Mouse (Mus musculus) WW6 (cell line): ENCODE data around the gene Gm10282.
A peak's percentile ranks its signal among the peaks of the same experiment; 100 is the strongest.

Source experiments
- DNase-seq: peaks from one replicate; pipeline ENCODE4 v3.0.0-alpha.2; 2013; ENCODE audit warnings: low read depth, low spot score

Gene Gm10282

GRCm38 (mm10) chr8:72298928-72299327 is 6.1 kb downstream of the Gm10282 start:
- DNase-seq = no peak

DNA sequence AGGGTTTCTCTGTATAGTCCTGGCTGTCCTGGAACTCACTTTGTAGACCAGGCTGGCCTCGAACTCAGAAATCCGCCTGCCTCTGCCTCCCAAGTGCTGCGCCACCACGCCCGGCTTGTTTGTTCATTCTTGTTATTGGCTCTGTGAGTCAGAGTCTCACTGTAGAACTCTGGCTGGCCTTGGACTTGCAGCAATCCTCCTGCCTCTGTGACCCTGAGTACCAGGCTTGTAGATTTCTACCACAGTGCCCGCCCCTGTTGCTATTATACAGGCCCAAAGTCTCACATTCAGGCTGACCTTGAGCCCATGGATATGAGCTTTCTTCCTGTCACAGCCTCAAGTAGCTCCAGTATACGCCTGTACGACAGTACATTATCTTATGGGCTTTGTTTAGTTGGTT is 8.5 kb downstream of the Gm10282 start:
- DNase-seq = no peak

DNA sequence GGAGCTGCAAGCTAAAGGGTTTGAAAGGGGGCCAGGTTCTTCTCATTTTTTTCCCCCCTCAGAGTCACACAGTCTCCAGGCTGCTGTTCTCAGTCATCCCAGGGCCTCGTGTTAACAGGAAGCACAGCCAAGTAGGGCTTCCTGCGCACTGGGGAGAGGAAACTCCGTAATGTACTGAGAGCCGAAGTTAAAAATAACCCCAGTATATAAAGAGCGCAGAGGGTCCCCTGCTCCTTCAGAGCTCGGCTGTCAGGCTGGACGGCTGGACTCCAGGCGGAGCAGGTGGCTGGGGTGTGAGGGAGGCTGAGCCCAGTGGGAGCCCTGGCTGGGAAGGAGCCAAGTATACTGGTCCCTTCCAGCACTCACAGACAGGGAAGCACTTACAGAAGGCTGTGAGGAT is 9.4 kb downstream of the Gm10282 start:
- DNase-seq = no peak

DNA sequence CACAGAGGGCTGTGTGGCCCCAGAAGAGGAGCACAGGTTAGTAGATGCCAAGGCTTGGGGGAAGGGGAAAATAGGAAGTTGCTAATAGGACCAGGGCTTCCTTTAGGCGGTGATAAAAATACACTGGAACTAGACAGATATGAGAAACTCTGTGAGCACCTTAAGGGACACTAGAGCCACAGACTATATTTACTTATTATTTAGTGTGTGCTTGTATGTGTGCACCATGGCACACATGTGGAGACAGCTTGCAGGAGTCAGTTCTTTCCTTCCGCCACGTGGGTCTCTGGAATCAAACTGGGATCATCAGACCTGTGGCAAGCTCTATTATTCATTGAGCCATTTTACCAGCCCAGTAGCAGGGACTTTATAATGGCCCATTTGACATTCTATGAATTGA is 9.9 kb downstream of the Gm10282 start:
- DNase-seq = no peak

DNA sequence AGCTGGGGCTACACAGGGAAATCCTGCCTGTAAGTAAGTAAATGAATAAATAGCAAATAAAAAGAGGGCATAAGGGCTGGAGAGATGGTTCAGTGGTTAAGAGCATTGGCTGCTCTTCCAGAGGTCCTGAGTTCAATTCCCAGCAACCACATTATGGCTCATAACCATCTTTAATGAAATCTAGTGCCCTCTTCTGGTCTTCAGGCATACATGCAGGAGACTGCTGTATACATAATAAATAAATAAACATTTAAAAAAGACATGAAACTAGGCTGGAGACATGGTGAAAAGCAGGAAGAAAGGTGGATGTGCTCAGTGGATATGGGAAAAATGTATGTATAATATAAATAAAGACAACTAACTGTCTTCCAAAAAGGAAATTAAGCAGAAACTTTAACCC is 11.8 kb downstream of the Gm10282 start:
- DNase-seq = no peak

- DNase-seq = no peak
These were observed 14.0 kb downstream of the Gm10282 start for GRCm38 (mm10) chr8:72291104-72291503.

DNA sequence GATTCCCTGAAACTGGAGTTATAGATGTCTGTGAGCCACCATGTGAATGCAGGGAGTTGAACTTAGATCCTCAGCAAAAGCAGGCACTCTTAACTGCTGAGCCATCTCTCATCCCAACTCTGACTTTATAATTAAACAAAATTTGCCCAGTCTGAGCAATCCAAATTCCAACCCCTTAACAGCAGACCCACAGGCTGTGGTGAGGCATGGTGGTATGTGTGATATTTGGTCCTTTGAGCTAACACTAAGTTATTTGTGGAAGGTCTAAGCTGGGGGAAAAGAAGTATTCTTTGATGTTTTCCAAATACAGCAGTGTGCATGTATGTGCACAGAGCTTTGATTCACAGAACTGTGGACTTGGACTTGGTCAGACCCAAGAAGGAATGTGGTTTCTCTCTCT is 16.0 kb downstream of the Gm10282 start:
- no peak for DNase-seq

GRCm38 (mm10) chr8:72285285-72285684 is 19.8 kb downstream of the Gm10282 start:
- no peak for DNase-seq

DNA sequence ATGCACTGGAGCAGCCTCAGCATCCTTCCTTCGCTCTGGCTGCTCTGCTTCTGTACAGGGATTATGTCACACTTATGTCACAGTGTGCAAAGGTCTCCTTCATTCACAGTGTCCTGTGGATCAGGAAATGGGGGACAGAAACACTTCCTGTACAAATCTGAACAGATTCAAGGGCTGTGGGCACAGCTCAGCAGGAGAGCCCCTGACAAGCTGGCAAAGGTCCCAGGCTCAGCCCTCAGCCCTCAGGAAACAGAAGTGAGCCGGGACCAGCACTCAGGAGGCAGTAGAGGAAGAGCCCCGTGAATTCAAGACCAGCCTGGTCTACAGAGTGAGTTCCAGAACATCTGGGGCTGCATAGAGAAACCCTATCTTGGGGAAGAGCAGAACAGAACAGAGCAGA is 23.4 kb downstream of the Gm10282 start:
- DNase-seq = no peak

DNA sequence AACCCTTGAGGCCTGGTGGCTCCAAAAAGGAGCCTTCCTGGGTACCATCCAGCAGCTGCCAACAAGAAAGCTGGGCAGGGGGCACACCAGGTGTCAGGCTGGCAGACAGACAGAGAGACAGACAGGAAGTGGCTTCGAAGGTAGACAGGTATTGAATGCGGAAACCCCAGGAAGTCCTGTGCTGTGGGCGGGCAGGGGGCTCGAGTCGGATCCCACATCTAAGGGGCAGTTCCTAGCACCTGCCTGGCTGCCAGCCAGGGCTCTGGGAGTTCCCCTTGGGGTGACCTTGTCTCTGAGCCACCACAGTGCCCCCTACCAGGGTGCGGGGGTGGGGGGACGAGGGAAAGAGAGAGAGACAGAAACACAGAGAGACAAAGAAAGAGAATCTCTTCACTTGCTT is 25.9 kb downstream of the Gm10282 start:
- no peak for DNase-seq

GRCm38 (mm10) chr8:72277244-72277643 is 27.8 kb downstream of the Gm10282 start:
- DNase-seq = no peak

GRCm38 (mm10) chr8:72273807-72274206 is 31.3 kb downstream of the Gm10282 start:
- no peak for DNase-seq

DNA sequence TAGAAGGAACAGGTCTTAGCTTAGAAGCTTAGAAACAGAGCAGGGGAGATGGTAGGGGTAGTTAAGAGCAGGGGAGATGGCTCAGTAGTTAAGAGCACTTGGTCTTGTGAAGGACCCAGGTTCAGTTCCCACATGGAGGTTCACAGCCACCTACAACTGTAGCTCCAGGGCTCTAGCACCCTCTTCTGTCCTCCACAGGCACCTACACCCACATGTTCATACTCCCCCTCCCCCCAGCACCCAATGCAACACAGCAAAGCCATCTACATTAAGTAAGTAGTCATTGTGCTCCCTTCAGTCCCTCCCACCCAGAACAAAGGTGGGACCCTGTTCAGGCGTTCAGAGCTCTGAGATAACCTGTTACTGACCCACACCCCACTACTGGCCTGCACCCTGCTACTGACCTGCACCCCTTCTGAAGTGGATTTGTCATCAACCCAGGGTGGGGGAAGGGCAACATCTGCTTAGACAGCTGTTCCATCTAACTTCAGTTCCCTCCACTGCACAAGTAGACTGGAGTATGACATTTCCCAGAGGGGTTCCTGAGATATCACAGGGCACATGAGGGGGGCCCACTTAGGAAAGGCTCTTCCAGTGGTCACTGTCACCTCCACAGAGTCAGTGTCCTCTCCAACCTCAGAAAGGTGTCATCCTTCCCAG is 31.8 kb downstream of the Gm10282 start:
- no peak for DNase-seq

- peak; percentile 74 for DNase-seq
These were observed 32.7 kb downstream of the Gm10282 start for GRCm38 (mm10) chr8:72272361-72272760.

DNA sequence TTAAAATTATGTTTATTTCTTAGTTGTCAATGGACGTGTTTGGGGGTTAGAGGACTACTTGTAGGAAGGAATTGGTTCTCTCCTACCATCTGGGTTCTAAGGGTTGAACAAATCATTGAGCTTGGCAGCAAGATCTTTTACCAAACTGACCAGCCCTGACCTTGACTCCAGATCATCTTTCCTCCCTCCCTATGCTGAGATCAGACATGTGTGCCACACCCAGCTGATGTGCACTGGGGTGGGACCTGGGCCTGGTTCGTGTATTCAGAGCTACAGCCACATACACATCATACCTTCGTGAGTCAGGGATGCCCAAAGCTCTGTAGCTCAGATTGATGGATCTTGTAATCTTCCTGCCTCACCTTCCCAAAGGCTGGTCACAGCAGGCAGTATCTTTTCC is 33.4 kb downstream of the Gm10282 start:
- DNase-seq = no peak

DNA sequence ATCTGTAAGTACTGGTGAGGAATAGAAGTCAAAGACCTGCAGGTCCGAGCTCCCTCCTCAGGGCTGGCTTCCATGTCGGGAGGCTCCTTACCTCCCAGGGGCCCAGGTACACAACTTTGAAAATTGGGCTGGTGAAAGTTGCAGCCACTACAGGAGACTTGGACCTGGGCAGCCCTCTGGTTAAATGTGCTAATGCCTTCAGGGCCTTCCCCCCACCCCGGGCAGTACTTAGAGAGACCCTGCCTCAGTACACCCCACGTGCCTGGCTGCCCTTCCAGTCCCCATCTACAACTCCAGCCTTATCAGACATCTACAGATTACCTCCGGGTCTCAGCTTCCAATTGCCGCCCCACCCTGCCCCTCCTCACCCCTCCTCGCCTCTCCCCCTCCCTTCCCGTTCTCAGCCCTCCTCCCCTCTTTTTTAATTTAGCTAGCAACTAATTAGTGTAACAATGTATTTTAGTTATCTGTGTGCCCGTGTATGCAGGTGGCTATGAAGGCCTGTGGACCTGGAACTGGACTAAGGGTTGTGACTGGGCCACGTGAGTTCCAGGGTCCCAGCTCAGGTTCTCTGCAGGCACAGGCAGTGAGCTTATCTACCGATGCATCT is 33.9 kb downstream of the Gm10282 start:
- DNase-seq = no peak

GRCm38 (mm10) chr8:72270606-72271005 is 34.5 kb downstream of the Gm10282 start:
- no peak for DNase-seq

GRCm38 (mm10) chr8:72268356-72268755 is 36.7 kb downstream of the Gm10282 start:
- no peak for DNase-seq

- no peak for DNase-seq
These were observed 38.0 kb downstream of the Gm10282 start for GRCm38 (mm10) chr8:72267106-72267505.

GRCm38 (mm10) chr8:72266671-72267070 is 38.4 kb downstream of the Gm10282 start:
- no peak for DNase-seq

GRCm38 (mm10) chr8:72265342-72265741 is 39.7 kb downstream of the Gm10282 start:
- no peak for DNase-seq

- DNase-seq = no peak
These were observed 41.6 kb downstream of the Gm10282 start for GRCm38 (mm10) chr8:72263451-72263850.

DNA sequence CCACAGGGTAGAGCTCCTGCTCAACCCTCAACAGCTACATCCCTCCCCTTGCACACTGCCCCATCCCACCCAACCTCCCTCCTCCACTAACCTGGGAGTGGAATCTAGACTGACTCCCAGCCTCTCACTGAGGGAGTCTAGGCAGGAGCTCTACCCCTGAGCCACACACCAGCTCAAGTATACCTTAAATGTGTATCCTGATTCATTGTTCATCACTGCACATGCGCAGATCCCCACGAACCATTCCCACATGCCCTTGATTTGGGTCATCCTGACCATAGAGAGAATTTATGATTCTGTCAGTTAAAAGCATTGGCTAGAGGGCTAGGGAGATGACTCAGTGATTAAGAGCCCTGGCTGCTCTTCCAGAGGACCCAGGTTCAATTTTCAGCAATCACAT is 42.3 kb downstream of the Gm10282 start:
- DNase-seq = no peak

GRCm38 (mm10) chr8:72261872-72262271 is 43.2 kb downstream of the Gm10282 start:
- no peak for DNase-seq
